Mouse (Mus musculus) midbrain, embryonic 15.5 days (tissue): ENCODE measurements around the gene Gm4302. TPM values are rescaled to one million over a fixed set of nuclear protein-coding genes. Genes with fewer than 3 reads are reported as not detected.
"Not testable (repeated sequence)": the region's sequence is repeated elsewhere in the genome, so short reads cannot be mapped to it uniquely, and the experiment has no call there.

Experiments used
- ATAC-seq: fragments of 200-750 bp; cut with Nextera tagmentation; replicated peaks from 2 replicates; pipeline ENCODE4 v1.8.0; 2017; ENCODE audit warnings: moderate TSS enrichment
- H3K27ac ChIP-seq: fragments of 300-500 bp; sonication (generic); 2 replicates; pipeline ENCODE4 v1.5.1; 2015; ENCODE audit warnings: mild to moderate bottlenecking, inconsistent platforms
- H3K27me3 ChIP-seq: fragments of 300-500 bp; sonication (generic); replicated peaks from 2 replicates; pipeline ENCODE4 v1.6.1; 2015; ENCODE audit warnings: inconsistent platforms
- H3K36me3 ChIP-seq: fragments of 300-500 bp; sonication (generic); replicated peaks from 2 replicates; pipeline ENCODE4 v1.6.1; 2015; ENCODE audit warnings: inconsistent platforms
- H3K4me1 ChIP-seq: fragments of 300-500 bp; sonication (generic); 2 replicates; pipeline ENCODE4 v1.6.1; 2015; ENCODE audit warnings: inconsistent platforms
- H3K4me2 ChIP-seq: fragments of 300-500 bp; sonication (generic); 2 replicates; pipeline ENCODE4 v1.6.1; 2015; ENCODE audit warnings: inconsistent platforms, mild to moderate bottlenecking, moderate library complexity
- H3K4me3 ChIP-seq: fragments of 300-500 bp; sonication (generic); 2 replicates; pipeline ENCODE4 v1.5.1; 2015; ENCODE audit warnings: mild to moderate bottlenecking, inconsistent platforms
- H3K9ac ChIP-seq: fragments of 300-500 bp; sonication (generic); 2 replicates; pipeline ENCODE4 v1.6.1; 2015; ENCODE audit warnings: mild to moderate bottlenecking, inconsistent platforms
- H3K9me3 ChIP-seq: fragments of 300-500 bp; sonication (generic); 2 replicates; pipeline ENCODE4 v1.6.1; 2016; ENCODE audit warnings: inconsistent platforms
- WGBS: fragments of 180-500 bp; shearing (Covaris S2); methylation state at CpG from one replicate; pipeline ENCODE4 v1.1.7; 2015; ENCODE audit warnings: mixed read lengths; 5-methylcytosine and 5-hydroxymethylcytosine counted together
- polyA plus RNA-seq: library from polyadenylated mRNA; unstranded; fragments of >200 nt; fragmentation: Nextera tagmentation; extraction: Ambion mirVana; gene quantifications from 2 replicates; pipeline ENCODE4 v1.2.1, GENCODE M21; 2015

Gene Gm4302
- not detected in 2 replicates for polyA plus RNA-seq

- not testable (repeated sequence) for H3K9ac ChIP-seq, H3K9me3 ChIP-seq, H3K27ac ChIP-seq, H3K4me2 ChIP-seq, H3K4me1 ChIP-seq, H3K36me3 ChIP-seq, H3K27me3 ChIP-seq, ATAC-seq, H3K4me3 ChIP-seq
- WGBS: no CpG with 5 or more reads among the region's 3 CpGs
Observed at GRCm38 (mm10) chr10:100340536-100340935, at the start of gene Gm4302. Gm4302 (plus strand) TSS chr10:100340836.

- Histone ChIP-seq H3K4me3 (no peak overlapping the region), H3K36me3 (no peaks in the 10 kb centered on the region), H3K27ac (no peak overlapping the region), H3K27me3 (no peaks in the 10 kb centered on the region), H3K9me3 (no peaks in the 10 kb centered on the region), H3K4me1 (no peaks in the 10 kb centered on the region), H3K9ac (no peak overlapping the region), H3K4me2 (no peak overlapping the region)
- WGBS: 85% methylated on average over 2 of the region's 2 CpGs
- no peak for ATAC-seq
Observed at GRCm38 (mm10) chr10:100296105-100296504, 44.5 kb upstream of the Gm4302 start.

GRCm38 (mm10) chr10:100300106-100300505 is 40.5 kb upstream of the Gm4302 start:
- H3K36me3 ChIP-seq, H3K27me3 ChIP-seq, H3K4me2 ChIP-seq, ATAC-seq, H3K4me3 ChIP-seq, H3K9ac ChIP-seq, H3K27ac ChIP-seq, H3K9me3 ChIP-seq, H3K4me1 ChIP-seq: not testable (repeated sequence)

- H3K4me3 ChIP-seq, H3K9me3 ChIP-seq, H3K36me3 ChIP-seq, H3K9ac ChIP-seq, H3K4me1 ChIP-seq, H3K4me2 ChIP-seq, H3K27ac ChIP-seq, H3K27me3 ChIP-seq, ATAC-seq: not testable (repeated sequence)
- WGBS: no CpG with 5 or more reads among the region's 2 CpGs
Observed at GRCm38 (mm10) chr10:100335376-100335775, 5.3 kb upstream of the Gm4302 start, which contains the start of gene Gm4301. Gm4301 (plus strand) TSS chr10:100335676.

DNA sequence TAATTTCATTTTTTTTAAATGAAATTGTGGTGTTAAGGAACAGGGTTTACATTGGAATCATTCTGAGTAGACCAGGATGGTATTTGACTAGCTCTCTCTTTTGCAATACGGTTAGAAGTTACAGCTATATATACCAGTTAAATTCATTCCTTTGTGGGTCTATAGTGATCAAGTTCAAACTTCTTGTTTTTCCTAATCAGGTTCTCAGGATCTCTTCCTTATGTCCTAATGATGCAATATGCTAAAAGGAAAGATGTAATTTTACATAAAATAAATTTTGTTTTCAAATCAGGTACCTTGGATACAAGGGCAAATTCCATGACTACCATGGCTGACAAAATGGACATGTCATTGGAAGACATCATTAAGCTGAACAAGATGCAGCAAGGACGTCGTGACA is 5.0 kb downstream of the Gm4302 start, which contains the start of gene Gm4303:
TSS of gene Gm4303 (plus strand) at position 301 of the 400 bp plus-strand sequence.
- H3K9me3 ChIP-seq, H3K36me3 ChIP-seq, H3K9ac ChIP-seq, H3K27me3 ChIP-seq, H3K27ac ChIP-seq, H3K4me1 ChIP-seq, H3K4me3 ChIP-seq, H3K4me2 ChIP-seq, ATAC-seq: not testable (repeated sequence)
- WGBS: no CpG with 5 or more reads among the region's 3 CpGs

GRCm38 (mm10) chr10:100350793-100351192 is 10.2 kb downstream of the Gm4302 start, which contains the start of gene Gm4305:
Gm4305 (plus strand) TSS chr10:100351093.
- not testable (repeated sequence) for H3K9me3 ChIP-seq, H3K27me3 ChIP-seq, H3K4me1 ChIP-seq, H3K4me2 ChIP-seq, H3K9ac ChIP-seq, H3K27ac ChIP-seq, H3K4me3 ChIP-seq, H3K36me3 ChIP-seq, ATAC-seq
- WGBS: no CpG with 5 or more reads among the region's 3 CpGs

DNA sequence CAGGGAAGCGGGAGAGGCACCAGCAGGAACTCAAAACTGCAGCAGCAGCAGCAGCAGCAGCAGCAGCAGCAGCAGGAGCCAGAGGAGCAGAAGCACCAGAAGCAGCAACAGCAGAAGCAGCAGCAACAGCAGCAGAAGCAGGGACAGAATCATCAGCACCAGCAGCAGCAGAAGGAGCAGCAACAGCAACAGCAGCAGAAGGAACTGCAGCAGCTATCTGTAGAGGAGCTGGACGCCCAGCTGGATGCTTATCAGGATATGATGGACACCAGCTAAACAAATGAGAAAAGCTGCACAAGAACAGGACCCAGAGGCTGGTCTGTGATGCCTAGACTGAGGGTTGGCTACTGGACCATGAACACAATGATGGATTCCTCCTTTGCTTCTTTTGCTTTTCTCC is 16.2 kb downstream of the Gm4302 start:
- not testable (repeated sequence) for H3K27ac ChIP-seq, H3K4me3 ChIP-seq, ATAC-seq, H3K36me3 ChIP-seq, H3K9ac ChIP-seq, H3K27me3 ChIP-seq, H3K9me3 ChIP-seq, H3K4me1 ChIP-seq, H3K4me2 ChIP-seq
- 93% methylated on average over 2 of the region's 2 CpGs for WGBS

GRCm38 (mm10) chr10:100361038-100361437 is 20.4 kb downstream of the Gm4302 start, which contains the start of gene Gm4307:
Gm4307 (plus strand) TSS chr10:100361338.
- WGBS: no CpG with 5 or more reads among the region's 3 CpGs
- not testable (repeated sequence) for H3K4me1 ChIP-seq, H3K9ac ChIP-seq, H3K4me3 ChIP-seq, H3K4me2 ChIP-seq, H3K9me3 ChIP-seq, ATAC-seq, H3K27me3 ChIP-seq, H3K27ac ChIP-seq, H3K36me3 ChIP-seq

- H3K4me3 ChIP-seq, H3K4me1 ChIP-seq, H3K9me3 ChIP-seq, H3K4me2 ChIP-seq, H3K27me3 ChIP-seq, H3K36me3 ChIP-seq, H3K27ac ChIP-seq, H3K9ac ChIP-seq, ATAC-seq: not testable (repeated sequence)
- no CpG with 5 or more reads among the region's 2 CpGs for WGBS
Observed at GRCm38 (mm10) chr10:100382460-100382859, 41.8 kb downstream of the Gm4302 start, which contains the start of gene Gm4312. Gm4312 (minus strand) TSS chr10:100382560.

Other genes with a start within 250 kb of the Gm4302 start
- not detected in 2 replicates for gene Gm4301, start 5.2 kb upstream of the Gm4302 start, polyA plus RNA-seq
- not detected in 2 replicates for gene Gm4303, start 5.1 kb downstream of the Gm4302 start, polyA plus RNA-seq
- not detected in 2 replicates for gene Gm4305, start 10.3 kb downstream of the Gm4302 start, polyA plus RNA-seq
- not detected in 2 replicates for gene Gm4307, start 20.5 kb downstream of the Gm4302 start, polyA plus RNA-seq
- not detected in 2 replicates for gene Gm4312, start 41.7 kb downstream of the Gm4302 start, polyA plus RNA-seq
- gene Tmtc3, start 146.5 kb downstream of the Gm4302 start, polyA plus RNA-seq: 10.0 and 11.5 TPM in 2 replicates
- gene Cep290, start 146.7 kb downstream of the Gm4302 start, polyA plus RNA-seq: 6.3 and 6.9 TPM in 2 replicates
- gene 4930430F08Rik, start 249.6 kb downstream of the Gm4302 start, polyA plus RNA-seq: 13.9 and 14.2 TPM in 2 replicates
- gene 1700017N19Rik, start 249.6 kb downstream of the Gm4302 start, polyA plus RNA-seq: 0.15 TPM in 1 of 2 replicates, not detected in the other